Mouse (Mus musculus): ENCODE data around the gene Rpl18a. TPM values are rescaled to one million over a fixed set of nuclear protein-coding genes. Genes with fewer than 3 reads are reported as not detected.

Rpl18a gene
- polyA plus RNA-seq, 1 experiment from 2014 or later, result 2,542 TPM

DNA sequence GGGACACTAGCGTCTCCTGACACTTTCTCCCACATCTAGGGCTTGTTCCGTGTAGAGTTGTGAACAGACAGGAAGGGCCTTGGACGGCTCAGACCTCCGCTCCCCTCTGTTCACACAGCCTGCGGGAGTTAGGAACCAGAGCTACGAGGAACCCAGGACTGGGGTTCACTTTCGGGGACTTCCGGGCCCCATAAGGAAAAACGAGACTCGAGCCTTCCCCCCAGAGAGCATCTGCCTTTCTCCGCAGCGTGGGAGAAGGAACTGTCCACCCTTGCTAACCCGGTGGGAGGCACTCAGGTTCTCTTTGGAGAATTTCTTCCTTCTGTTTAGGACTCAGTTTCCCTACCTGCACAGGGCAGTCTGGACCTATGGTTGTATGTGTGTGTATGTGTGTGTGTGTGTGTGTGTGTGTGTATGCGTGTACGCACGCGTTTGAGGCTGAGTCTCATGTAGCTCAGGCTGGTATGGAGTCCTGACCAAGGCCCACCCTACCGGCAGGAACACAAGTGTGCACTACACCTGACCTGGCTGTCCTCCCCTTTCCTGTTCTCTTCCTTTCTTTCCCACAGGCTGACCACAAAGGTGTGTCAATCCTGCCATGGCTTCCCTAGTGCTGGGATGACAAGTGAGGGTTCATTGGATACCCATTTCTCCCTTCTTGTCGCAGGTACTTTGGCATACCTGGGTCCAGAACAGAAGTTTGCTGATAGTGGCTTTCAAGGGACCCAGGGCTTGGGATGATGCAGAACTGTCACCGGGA is 4.1 kb downstream of the Rpl18a start:
- peaks cover 46% of the 10 kb centered on the region for H3K27me3 ChIP-seq
- H3K4me1 ChIP-seq (replicated peaks), result peaks cover 23% of the 10 kb centered on the region
- H3K9ac ChIP-seq, result no peak overlapping the region
- WGBS, result 23% methylated on average over 20 of the region's 20 CpGs
- peak overlapping the region; percentile 34 for H3K4me3 ChIP-seq
- no peak overlapping the region for H3K27ac ChIP-seq
- ATAC-seq (replicated peaks; ENCODE audit: insufficient number of reproducible peaks, insufficient read depth, low FRiP score, low read depth), result no peak
- peaks cover 26% of the 10 kb centered on the region for H3K36me3 ChIP-seq
- H3K9me3 ChIP-seq (replicated peaks), result no peaks in the 10 kb centered on the region; the same call in 1 of the 2 replicates
- peak overlapping the region; percentile 51 for H3K4me2 ChIP-seq

DNA sequence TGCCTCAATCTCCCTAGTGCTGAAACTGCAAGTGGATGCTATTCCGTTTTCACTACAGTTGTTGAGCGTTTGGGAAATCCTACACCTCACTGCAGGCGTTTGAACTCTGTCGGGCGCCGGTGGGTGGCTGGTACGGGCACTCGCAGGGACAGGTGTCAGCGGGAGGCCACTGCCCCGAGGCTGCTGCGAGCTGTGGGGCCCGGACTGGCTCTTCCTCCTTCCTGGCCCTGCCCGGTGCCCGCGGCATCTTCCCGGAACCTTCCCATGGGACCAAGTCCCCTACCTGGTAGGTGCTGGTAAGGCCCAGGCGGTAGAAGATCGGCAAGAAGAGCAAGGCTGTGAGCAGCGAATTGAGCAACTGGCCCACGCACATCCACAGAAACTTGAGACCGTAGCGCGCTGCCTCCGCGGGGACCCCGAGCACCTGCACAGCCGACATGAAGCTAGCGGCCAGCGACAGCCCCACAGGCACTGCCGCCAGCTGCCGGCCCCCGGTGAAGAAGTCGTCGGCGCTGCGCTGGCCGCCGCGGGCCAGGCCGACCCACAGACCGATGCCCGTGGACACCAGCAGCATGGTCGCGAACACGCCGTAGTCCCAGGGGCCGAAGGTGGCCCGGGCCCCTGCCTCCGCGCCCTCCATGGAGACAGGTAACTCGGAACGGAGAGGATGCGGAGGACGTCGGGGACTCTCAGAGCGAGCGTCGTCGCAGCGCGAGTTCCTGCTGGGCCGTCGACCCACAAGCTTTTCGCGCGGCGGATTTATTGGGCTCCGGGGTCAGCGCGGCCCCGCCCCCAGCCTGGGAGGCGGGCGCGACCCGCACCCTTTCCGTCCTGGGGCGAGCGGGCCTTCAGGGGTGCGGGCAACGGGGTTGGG is 5.0 kb downstream of the Rpl18a start, which contains the start of gene Slc5a5:
Gene Slc5a5, minus strand, starts transcription at position 736 of the 874 bp plus-strand sequence.
- Histone ChIP-seq H3K4me1 (replicated peaks) (peaks cover 23% of the 10 kb centered on the region), H3K4me2 (peak within 1 kb of the TSS; percentile 51), H3K4me3 (peak within 1 kb of the TSS; percentile 34), H3K36me3 (peaks cover 26% of the 10 kb centered on the region), H3K9ac (no peak within 1 kb of the TSS), H3K9me3 (replicated peaks) (no peaks in the 10 kb centered on the region; the same call in 1 of the 2 replicates), H3K27ac (no peak within 1 kb of the TSS), H3K27me3 (peaks cover 50% of the 10 kb centered on the region)
- ATAC-seq (replicated peaks; ENCODE audit: insufficient number of reproducible peaks, insufficient read depth, low FRiP score, low read depth), result no peak
- WGBS, result 4% methylated on average over 80 of the region's 80 CpGs

DNA sequence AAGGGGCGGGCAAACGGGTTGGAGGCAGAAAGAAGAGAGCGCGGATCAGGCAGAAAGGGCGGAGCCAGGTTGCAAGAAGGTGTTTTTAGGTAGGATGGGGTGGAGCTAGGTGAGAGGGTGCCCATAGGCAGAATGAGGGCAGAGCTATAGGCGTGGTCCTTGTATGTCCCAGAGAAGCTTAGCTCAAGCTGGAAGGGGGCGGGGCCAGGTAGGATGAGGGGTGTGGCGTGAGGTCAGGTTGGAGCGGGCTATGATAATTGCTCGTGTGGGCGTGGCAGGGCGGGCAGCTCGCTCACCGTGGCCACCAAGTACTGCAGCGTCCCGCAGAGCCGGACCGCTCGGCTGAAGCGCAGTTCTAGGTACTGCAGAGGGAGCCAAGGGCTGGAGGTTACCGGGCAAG is 5.9 kb downstream of the Rpl18a start:
- Histone ChIP-seq H3K4me1 (replicated peaks) (peaks cover 20% of the 10 kb centered on the region), H3K4me3 (peak overlapping the region; percentile 34; the same call in 1 of the 2 replicates), H3K27me3 (peaks cover 56% of the 10 kb centered on the region), H3K4me2 (no peak overlapping the region), H3K9me3 (replicated peaks) (no peaks in the 10 kb centered on the region; the same call in 1 of the 2 replicates), H3K27ac (no peak overlapping the region), H3K9ac (no peak overlapping the region), H3K36me3 (peaks cover 26% of the 10 kb centered on the region)
- WGBS, result 4% methylated on average over 21 of the region's 21 CpGs
- ATAC-seq (replicated peaks; ENCODE audit: insufficient number of reproducible peaks, insufficient read depth, low FRiP score, low read depth), result no peak

- no peak for ATAC-seq (replicated peaks; ENCODE audit: insufficient number of reproducible peaks, insufficient read depth, low FRiP score, low read depth)
- WGBS, result 89% methylated on average over 5 of the region's 5 CpGs
- peaks cover 23% of the 10 kb centered on the region for H3K36me3 ChIP-seq
These were observed 6.6 kb downstream of the Rpl18a start for GRCm38 (mm10) chr8:70890656-70891055.

DNA sequence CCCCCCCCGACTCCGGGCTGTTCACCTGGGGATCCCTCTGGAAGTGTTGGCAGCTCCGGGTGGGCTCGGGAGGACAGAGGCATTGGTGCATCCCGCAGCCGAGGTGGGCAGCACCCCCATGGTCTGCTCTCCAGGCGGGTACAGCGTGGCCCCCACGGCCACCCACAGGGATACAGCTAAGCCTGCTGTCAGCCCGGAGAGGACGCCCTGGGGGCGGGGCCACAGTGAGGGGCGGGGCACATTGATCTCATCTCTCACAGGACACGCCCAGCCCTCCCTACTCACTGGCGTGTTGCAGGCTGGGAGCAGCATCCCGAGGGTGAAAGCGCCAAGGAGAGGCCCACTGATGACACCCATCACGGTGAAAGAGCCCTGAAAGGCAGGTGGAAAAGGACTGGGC is 9.5 kb downstream of the Rpl18a start:
- Histone ChIP-seq H3K27me3 (peaks cover 43% of the 10 kb centered on the region), H3K9ac (no peak overlapping the region), H3K4me1 (replicated peaks) (peaks cover 11% of the 10 kb centered on the region), H3K27ac (no peak overlapping the region), H3K4me2 (no peak overlapping the region), H3K4me3 (no peak overlapping the region), H3K36me3 (no peaks in the 10 kb centered on the region), H3K9me3 (replicated peaks) (no peaks in the 10 kb centered on the region; the same call in 1 of the 2 replicates)
- 4% methylated on average over 18 of the region's 18 CpGs for WGBS
- no peak for ATAC-seq (replicated peaks; ENCODE audit: insufficient number of reproducible peaks, insufficient read depth, low FRiP score, low read depth)

More at GRCm38 (mm10) chr8:70890656-70891055, 6.6 kb downstream of the Rpl18a start:
- Histone ChIP-seq H3K4me2 (no peak overlapping the region), H3K4me3 (no peak overlapping the region), H3K27ac (no peak overlapping the region), H3K9me3 (replicated peaks) (no peaks in the 10 kb centered on the region; the same call in 1 of the 2 replicates), H3K4me1 (replicated peaks) (peaks cover 13% of the 10 kb centered on the region), H3K9ac (no peak overlapping the region), H3K27me3 (peaks cover 56% of the 10 kb centered on the region)

- Histone ChIP-seq H3K27ac (no peak overlapping the region), H3K36me3 (no peaks in the 10 kb centered on the region), H3K4me1 (replicated peaks) (peaks cover 7% of the 10 kb centered on the region), H3K4me3 (no peak overlapping the region), H3K9ac (no peak overlapping the region), H3K4me2 (no peak overlapping the region), H3K27me3 (peaks cover 25% of the 10 kb centered on the region), H3K9me3 (replicated peaks) (no peaks in the 10 kb centered on the region)
- WGBS, result 14% methylated on average over 12 of the region's 12 CpGs
- no peak for ATAC-seq (replicated peaks; ENCODE audit: insufficient number of reproducible peaks, insufficient read depth, low FRiP score, low read depth)
These were observed 11.6 kb downstream of the Rpl18a start for GRCm38 (mm10) chr8:70885612-70886011.

- H3K9ac ChIP-seq, result no peak overlapping the region
- H3K4me1 ChIP-seq (replicated peaks), result peaks cover 17% of the 10 kb centered on the region
- ATAC-seq (replicated peaks; ENCODE audit: insufficient number of reproducible peaks, insufficient read depth, low FRiP score, low read depth), result no peak
- WGBS, result 73% methylated on average over 10 of the region's 10 CpGs
- no peaks in the 10 kb centered on the region for H3K36me3 ChIP-seq
- peaks cover 18% of the 10 kb centered on the region; the same call in 1 of the 2 replicates for H3K27me3 ChIP-seq
- no peak overlapping the region for H3K4me3 ChIP-seq
- no peak overlapping the region for H3K27ac ChIP-seq
- H3K9me3 ChIP-seq (replicated peaks), result no peaks in the 10 kb centered on the region
- H3K4me2 ChIP-seq, result no peak overlapping the region
These were observed 12.5 kb downstream of the Rpl18a start for GRCm38 (mm10) chr8:70884683-70885082.

GRCm38 (mm10) chr8:70884186-70884585 is 13.0 kb downstream of the Rpl18a start:
- 78% methylated on average over 4 of the region's 4 CpGs for whole genome bisulfite sequencing
- ATAC-seq (replicated peaks; ENCODE audit: insufficient number of reproducible peaks, insufficient read depth, low FRiP score, low read depth), result no peak
- H3K9me3 ChIP-seq (replicated peaks), result no peaks in the 10 kb centered on the region
- H3K4me1 ChIP-seq (replicated peaks), result peaks cover 17% of the 10 kb centered on the region
- no peak overlapping the region for H3K9ac ChIP-seq
- no peak overlapping the region for H3K4me3 ChIP-seq
- no peaks in the 10 kb centered on the region for H3K36me3 ChIP-seq
- no peak overlapping the region for H3K4me2 ChIP-seq
- no peak overlapping the region for H3K27ac ChIP-seq
- H3K27me3 ChIP-seq, result peaks cover 15% of the 10 kb centered on the region; the same call in 1 of the 2 replicates

GRCm38 (mm10) chr8:70880546-70880945 is 16.7 kb downstream of the Rpl18a start:
- Histone ChIP-seq H3K9me3 (replicated peaks) (no peaks in the 10 kb centered on the region), H3K4me1 (replicated peaks) (peaks cover 17% of the 10 kb centered on the region), H3K9ac (no peak overlapping the region), H3K4me3 (no peak overlapping the region), H3K36me3 (no peaks in the 10 kb centered on the region), H3K27me3 (peaks cover 3% of the 10 kb centered on the region; the same call in 1 of the 2 replicates), H3K27ac (0 out of 2 replicates have a peak overlapping the region, but pooled peaks have one; percentile 13), H3K4me2 (no peak overlapping the region)
- no peak for ATAC-seq (replicated peaks; ENCODE audit: insufficient number of reproducible peaks, insufficient read depth, low FRiP score, low read depth)
- 15% methylated on average over 11 of the region's 11 CpGs for WGBS

DNA sequence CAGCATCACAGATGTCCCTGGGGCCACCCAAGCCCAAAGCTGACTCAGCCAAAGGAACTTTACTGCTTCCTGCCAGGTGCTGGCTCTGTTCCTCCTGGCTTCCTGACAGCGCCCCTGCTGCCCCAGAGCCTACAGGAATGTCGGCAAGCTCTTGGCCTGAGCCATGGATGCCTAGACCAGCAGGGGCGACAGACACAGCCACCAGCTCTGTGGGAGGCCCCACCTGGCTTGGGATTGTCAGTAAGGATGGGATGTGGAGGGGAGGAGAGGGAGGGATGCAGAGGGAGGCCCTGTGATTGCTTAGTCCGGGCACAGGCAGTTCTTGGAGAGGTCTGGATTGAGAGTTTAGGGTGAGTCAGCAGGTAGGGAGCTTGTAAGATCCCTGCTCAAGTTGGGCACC is 17.1 kb downstream of the Rpl18a start:
- Histone ChIP-seq H3K36me3 (no peaks in the 10 kb centered on the region), H3K4me1 (replicated peaks) (peaks cover 17% of the 10 kb centered on the region), H3K27me3 (peaks cover 3% of the 10 kb centered on the region; the same call in 1 of the 2 replicates), H3K9me3 (replicated peaks) (no peaks in the 10 kb centered on the region), H3K27ac (0 out of 2 replicates have a peak overlapping the region, but pooled peaks have one; percentile 13), H3K4me2 (no peak overlapping the region), H3K4me3 (no peak overlapping the region), H3K9ac (no peak overlapping the region)
- ATAC-seq (replicated peaks; ENCODE audit: insufficient number of reproducible peaks, insufficient read depth, low FRiP score, low read depth), result no peak
- WGBS, result 3% methylated on average over 4 of the region's 4 CpGs

DNA sequence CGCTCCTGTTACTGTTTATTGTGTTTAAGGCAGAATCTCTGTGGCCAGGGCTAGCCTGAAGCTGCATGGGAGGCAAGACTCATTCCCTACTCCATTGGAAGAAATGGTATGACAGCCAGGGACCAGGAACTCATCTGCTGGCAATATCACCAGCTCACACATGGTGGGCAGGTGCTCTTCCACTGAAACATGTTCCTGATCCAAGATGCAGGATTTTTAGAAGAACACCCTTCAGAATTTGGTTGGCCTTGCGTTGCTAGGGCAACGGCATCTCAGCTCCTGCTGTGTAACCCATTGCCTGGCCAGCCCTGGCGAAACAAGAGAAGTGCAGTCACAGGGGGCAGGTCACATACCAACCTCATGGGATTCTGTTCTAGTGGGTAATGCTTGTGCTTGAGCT is 17.7 kb downstream of the Rpl18a start:
- no peak overlapping the region for H3K4me3 ChIP-seq

More for the DNA sequence above, 17.7 kb downstream of the Rpl18a start:
- Histone ChIP-seq H3K9ac (no peak overlapping the region), H3K27ac (no peak overlapping the region), H3K36me3 (no peaks in the 10 kb centered on the region), H3K4me1 (replicated peaks) (peaks cover 14% of the 10 kb centered on the region), H3K9me3 (replicated peaks) (no peaks in the 10 kb centered on the region), H3K27me3 (peaks cover 3% of the 10 kb centered on the region; the same call in 1 of the 2 replicates), H3K4me2 (no peak overlapping the region)
- no peak for ATAC-seq (replicated peaks; ENCODE audit: insufficient number of reproducible peaks, insufficient read depth, low FRiP score, low read depth)
- 55% methylated on average over 4 of the region's 4 CpGs for WGBS
